Mouse (Mus musculus) kidney, postnatal 4 days (tissue): Measurements from ENCODE around the gene Pcif1.

ENCODE experiments used
- DNase-seq, 2 experiments: peaks; one replicate each; pipeline ENCODE4 v3.0.0; 2021; ENCODE audit warnings: mixed read lengths in 2 of 2

Gene Pcif1

GRCm38 (mm10) chr2:164894048-164894447 lies 14.9 kb downstream of the Pcif1 start:
- DNase-seq: no peak

GRCm38 (mm10) chr2:164894644-164895043 lies 15.5 kb downstream of the Pcif1 start:
- DNase-seq: no peak

GRCm38 (mm10) chr2:164895885-164896284 lies 16.8 kb downstream of the Pcif1 start:
- no peak for DNase-seq

- DNase-seq: no peak
Observed at GRCm38 (mm10) chr2:164898008-164898407, 18.9 kb downstream of the Pcif1 start.

GRCm38 (mm10) chr2:164899034-164899433 lies 19.9 kb downstream of the Pcif1 start:
- no peak for DNase-seq

- no peak for DNase-seq
Observed at GRCm38 (mm10) chr2:164899723-164900459, 20.8 kb downstream of the Pcif1 start.

GRCm38 (mm10) chr2:164901380-164901779 lies 22.3 kb downstream of the Pcif1 start:
- DNase-seq: no peak

- DNase-seq: no peak
Observed at GRCm38 (mm10) chr2:164903496-164903895, 24.4 kb downstream of the Pcif1 start.

GRCm38 (mm10) chr2:164906071-164906470 lies 27.0 kb downstream of the Pcif1 start:
- DNase-seq: no peak

GRCm38 (mm10) chr2:164907511-164907910 lies 28.4 kb downstream of the Pcif1 start:
- no peak for DNase-seq

- no peak for DNase-seq
Observed at GRCm38 (mm10) chr2:164908011-164908410, 28.9 kb downstream of the Pcif1 start.

- DNase-seq: no peak
Observed at GRCm38 (mm10) chr2:164909100-164909499, 30.0 kb downstream of the Pcif1 start.

- peak; percentile 62 to 76 for DNase-seq
Observed at GRCm38 (mm10) chr2:164909542-164909941, 30.4 kb downstream of the Pcif1 start.

- DNase-seq: no peak
Observed at GRCm38 (mm10) chr2:164910360-164911061, 31.4 kb downstream of the Pcif1 start.

- DNase-seq: peak; percentile 95 to 97
Observed at GRCm38 (mm10) chr2:164911086-164912048, 32.3 kb downstream of the Pcif1 start, which contains the start of gene Zfp335. TSS of gene Zfp335 (minus strand) at chr2:164911757.

- DNase-seq: peak in 1 of 2 experiments; percentile 64
Observed at GRCm38 (mm10) chr2:164912151-164912550, 33.0 kb downstream of the Pcif1 start.

- no peak for DNase-seq
Observed at GRCm38 (mm10) chr2:164912749-164913427, 33.8 kb downstream of the Pcif1 start.

- peak in 1 of 2 experiments; percentile 52 for DNase-seq
Observed at GRCm38 (mm10) chr2:164913428-164913786, 34.3 kb downstream of the Pcif1 start.

- DNase-seq: no peak
Observed at GRCm38 (mm10) chr2:164916820-164917219, 37.7 kb downstream of the Pcif1 start.

- peak in 1 of 2 experiments; percentile 45 for DNase-seq
Observed at GRCm38 (mm10) chr2:164917371-164917770, 38.3 kb downstream of the Pcif1 start.

- DNase-seq: peak; percentile 58 to 61
Observed at GRCm38 (mm10) chr2:164918325-164918724, 39.2 kb downstream of the Pcif1 start.

- DNase-seq: no peak
Observed at GRCm38 (mm10) chr2:164921984-164922383, 42.9 kb downstream of the Pcif1 start.
